Mouse (Mus musculus) Patski (cell line): ENCODE results near the gene Exoc4. TPM values are rescaled to one million over a fixed set of nuclear protein-coding genes. Genes with fewer than 3 reads are reported as not detected.

Source experiments
- ATAC-seq: fragments of 100-300 bp; one replicate; pipeline ENCODE4 v1.8.0; 2021
- CTCF ChIA-PET: fragments of 350-600 bp; sonication (Branson Sonifier 250); formaldehyde crosslinking; loops from one replicate; lab custom pipeline; 2022; ENCODE audit warnings: inconsistent platforms; lab: Charles Lee
- POLR2A ChIA-PET: fragments of 350-600 bp; sonication (Branson Sonifier 250); formaldehyde crosslinking; loops from one replicate; lab custom pipeline; 2022; ENCODE audit warnings: antibody characterized with exemption, inconsistent platforms; lab: Charles Lee
- DNase-seq: peaks from one replicate; pipeline ENCODE4 v3.0.0-alpha.2; 2011; ENCODE audit warnings: low read depth, low spot score
- H3K27me3 ChIP-seq: fragments of 371-371 bp; one replicate; pipeline ENCODE4 v1.5.1; 2021
- CTCF ChIP-seq: fragments of 100-300 bp; IDR thresholded peaks from one replicate; pipeline ENCODE4 v1.5.1; 2021
- in situ Hi-C: fragments of 300-500 bp; cut with MboI; formaldehyde crosslinking; loops from 3 replicates; pipeline ENCODE4 v1.11.1; 2018; ENCODE audit warnings: low pct_unique_long_range_greater_than_20kb, mixed read lengths
- polyA plus RNA-seq: library from polyadenylated mRNA; unstranded; gene quantifications from one replicate; pipeline ENCODE4 v1.2.3, GENCODE M21; 2021

Exoc4 gene
- polyA plus RNA-seq, 1 experiment from 2014 or later: 71.3 TPM

DNA sequence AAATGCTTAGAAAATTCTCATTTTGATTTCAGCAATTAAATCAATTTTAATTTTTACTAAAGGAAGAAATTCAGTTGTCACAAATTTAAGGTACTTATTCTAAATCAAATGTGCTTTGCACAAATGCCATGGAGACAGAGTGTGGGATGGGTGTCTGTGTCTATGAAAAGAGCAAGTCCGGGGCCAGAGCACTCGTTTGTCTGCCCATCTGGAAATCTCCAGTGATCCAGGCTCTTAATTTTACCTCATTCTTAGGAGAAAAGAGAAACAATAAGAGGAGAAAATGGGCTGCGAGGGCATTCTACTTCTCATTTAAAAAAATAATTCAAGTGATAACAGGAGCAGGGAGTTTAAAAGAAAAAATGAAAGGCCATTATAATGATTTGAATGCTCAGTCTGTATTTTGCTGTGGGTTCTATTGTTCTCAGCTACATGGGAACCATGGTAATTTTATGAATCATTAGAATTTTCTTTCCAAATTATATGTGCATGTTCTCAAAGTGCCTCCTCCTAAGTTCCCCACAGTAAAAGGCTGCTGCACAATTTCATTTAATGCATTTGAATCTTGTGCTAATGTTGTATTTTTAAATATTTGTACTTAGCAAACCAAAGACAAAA lies 554.7 kb downstream of the Exoc4 start:
- ChIA-PET CTCF (interaction anchor here (1.3 kb wide), 2 partner anchors 123 to 390 kb away, joined by 3 read pairs; no protein-coding TSS in a partner anchor), POLR2A (interaction anchor here (0.6 kb wide), 1 partner anchor 12 kb away, joined by 3 read pairs; no protein-coding TSS in a partner anchor)
- no peaks in the 10 kb centered on the region for H3K27me3 ChIP-seq
- ATAC-seq (no peak), DNase-seq (no peak)
- in situ Hi-C loops: no loop called here
- no peak for TF ChIP-seq CTCF

- in situ Hi-C loops: no loop called here
Measured at GRCm38 (mm10) chr6:33804775-33805174, 555.9 kb downstream of the Exoc4 start.

GRCm38 (mm10) chr6:33806072-33806782 lies 557.3 kb downstream of the Exoc4 start:
- ChIA-PET POLR2A (no interaction called here), CTCF (no interaction called here)
- TF ChIP-seq CTCF: no peak

More at GRCm38 (mm10) chr6:33804775-33805174, 555.9 kb downstream of the Exoc4 start:
- DNase-seq: peak; percentile 95
- POLR2A ChIA-PET: interaction anchor here (0.6 kb wide), 1 partner anchor 77 kb away, joined by 3 read pairs; no protein-coding TSS in a partner anchor
- ATAC-seq: peak; percentile 54
- CTCF ChIA-PET: interaction anchor here (0.6 to 1.3 kb wide), 6 partner anchors 9 to 389 kb away, joined by 3 to 6 read pairs (median 3); no protein-coding TSS in a partner anchor
- H3K27me3 ChIP-seq: no peaks in the 10 kb centered on the region
- TF ChIP-seq CTCF: no peak

GRCm38 (mm10) chr6:33814386-33814785 lies 565.5 kb downstream of the Exoc4 start:
- POLR2A ChIA-PET: no interaction called here
- CTCF ChIA-PET: no interaction called here
- in situ Hi-C loops: no loop called here

More at GRCm38 (mm10) chr6:33806072-33806782, 557.3 kb downstream of the Exoc4 start:
- ATAC-seq: no peak
- DNase-seq: no peak
- in situ Hi-C loops: no loop called here
- H3K27me3 ChIP-seq: no peaks in the 10 kb centered on the region

GRCm38 (mm10) chr6:33823171-33823570 lies 574.3 kb downstream of the Exoc4 start:
- DNase-seq (no peak), ATAC-seq (no peak)
- CTCF ChIA-PET: no interaction called here

More at GRCm38 (mm10) chr6:33814386-33814785, 565.5 kb downstream of the Exoc4 start:
- no peak for TF ChIP-seq CTCF
- H3K27me3 ChIP-seq: no peaks in the 10 kb centered on the region
- no peak for ATAC-seq
- DNase-seq: no peak

DNA sequence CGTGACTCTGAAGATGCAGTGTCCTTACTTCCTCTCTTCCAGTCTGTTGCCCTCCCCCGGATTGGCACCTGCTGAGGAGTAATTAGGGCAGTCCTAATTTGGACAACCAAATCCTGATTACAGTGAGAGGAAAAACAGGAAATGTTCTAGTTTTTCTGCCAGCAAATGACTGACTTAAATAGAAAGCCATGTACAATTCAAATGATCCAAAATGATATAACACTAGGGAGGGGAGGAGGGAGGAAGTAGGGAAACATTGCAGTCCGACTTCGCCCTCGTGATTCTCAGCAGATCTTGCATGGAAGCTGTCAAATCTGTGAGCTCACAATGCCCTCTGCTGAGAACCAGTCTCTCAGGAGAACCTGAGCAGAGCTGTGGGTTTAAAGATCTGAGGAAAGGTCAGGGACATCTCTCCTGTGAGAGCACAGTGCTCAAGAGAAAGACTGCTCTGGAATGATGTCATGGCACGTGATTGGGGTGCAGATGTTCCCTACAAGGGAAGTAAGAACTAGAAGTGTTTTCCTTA lies 575.0 kb downstream of the Exoc4 start:
- DNase-seq: no peak
- CTCF ChIA-PET: no interaction called here

More at GRCm38 (mm10) chr6:33823171-33823570, 574.3 kb downstream of the Exoc4 start:
- TF ChIP-seq CTCF: no peak
- H3K27me3 ChIP-seq: no peaks in the 10 kb centered on the region
- POLR2A ChIA-PET: interaction anchor here (0.5 kb wide), 1 partner anchor 269 kb away, joined by 3 read pairs; no protein-coding TSS in a partner anchor
- in situ Hi-C loops: no loop called here

GRCm38 (mm10) chr6:33828499-33828898 lies 579.6 kb downstream of the Exoc4 start:
- ATAC-seq: no peak

More for the DNA sequence above, 575.0 kb downstream of the Exoc4 start:
- no peaks in the 10 kb centered on the region for H3K27me3 ChIP-seq
- ATAC-seq: no peak
- TF ChIP-seq CTCF: peak; percentile 16
- in situ Hi-C loops: no loop called here
- POLR2A ChIA-PET: no interaction called here

DNA sequence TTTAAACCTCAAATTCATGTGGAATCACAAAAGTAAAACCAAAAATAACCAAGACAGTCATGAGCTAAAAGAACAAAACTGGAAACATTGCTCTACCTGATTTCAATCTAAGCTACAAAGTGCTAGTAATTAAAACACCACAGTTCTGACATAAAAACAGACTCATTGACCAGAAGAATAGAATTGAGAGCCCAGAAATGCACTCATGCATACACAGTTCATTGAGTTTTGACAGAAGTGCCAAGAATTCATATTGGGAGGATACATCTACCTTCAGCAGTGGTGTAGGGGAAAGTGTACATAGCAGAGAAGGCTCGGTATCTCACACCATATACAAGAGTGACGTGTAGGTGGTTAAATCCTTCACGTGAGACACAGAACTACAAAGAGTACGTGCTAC lies 580.4 kb downstream of the Exoc4 start:
- ChIA-PET CTCF (no interaction called here), POLR2A (interaction anchor here (0.7 kb wide), 1 partner anchor 71 kb away, joined by 3 read pairs; no protein-coding TSS in a partner anchor)
- ATAC-seq (no peak), DNase-seq (no peak)
- no peaks in the 10 kb centered on the region for H3K27me3 ChIP-seq
- no peak for TF ChIP-seq CTCF
- in situ Hi-C loops: no loop called here

More at GRCm38 (mm10) chr6:33828499-33828898, 579.6 kb downstream of the Exoc4 start:
- no peaks in the 10 kb centered on the region for H3K27me3 ChIP-seq
- ChIA-PET POLR2A (no interaction called here), CTCF (no interaction called here)
- DNase-seq: no peak
- no peak for TF ChIP-seq CTCF
- in situ Hi-C loops: no loop called here

- DNase-seq (no peak), ATAC-seq (no peak)
- no peaks in the 10 kb centered on the region for H3K27me3 ChIP-seq
- POLR2A ChIA-PET: no interaction called here
- in situ Hi-C loops: no loop called here
- CTCF ChIA-PET: no interaction called here
- TF ChIP-seq CTCF: no peak
Measured at GRCm38 (mm10) chr6:33831276-33831675, 582.4 kb downstream of the Exoc4 start.

- ChIA-PET POLR2A (interaction anchor here (0.6 kb wide), 1 partner anchor 19 kb away, joined by 3 read pairs; no protein-coding TSS in a partner anchor), CTCF (no interaction called here)
- no peaks in the 10 kb centered on the region for H3K27me3 ChIP-seq
- ATAC-seq: no peak
- no peak for DNase-seq
- TF ChIP-seq CTCF: no peak
- in situ Hi-C loops: no loop called here
Measured at GRCm38 (mm10) chr6:33832978-33833377, 584.1 kb downstream of the Exoc4 start.
